Mouse (Mus musculus): ENCODE measurements around the gene Gdf9. TPM values are rescaled to one million over a fixed set of nuclear protein-coding genes. Genes with fewer than 3 reads are reported as not detected.
"Not testable (repeated sequence)": the region's sequence is repeated elsewhere in the genome, so short reads cannot be mapped to it uniquely, and the experiment has no call there.

The Gdf9 gene
- 2.7 and 4.3 TPM in 2 replicates for polyA plus RNA-seq (2012; rRNA removed)

DNA sequence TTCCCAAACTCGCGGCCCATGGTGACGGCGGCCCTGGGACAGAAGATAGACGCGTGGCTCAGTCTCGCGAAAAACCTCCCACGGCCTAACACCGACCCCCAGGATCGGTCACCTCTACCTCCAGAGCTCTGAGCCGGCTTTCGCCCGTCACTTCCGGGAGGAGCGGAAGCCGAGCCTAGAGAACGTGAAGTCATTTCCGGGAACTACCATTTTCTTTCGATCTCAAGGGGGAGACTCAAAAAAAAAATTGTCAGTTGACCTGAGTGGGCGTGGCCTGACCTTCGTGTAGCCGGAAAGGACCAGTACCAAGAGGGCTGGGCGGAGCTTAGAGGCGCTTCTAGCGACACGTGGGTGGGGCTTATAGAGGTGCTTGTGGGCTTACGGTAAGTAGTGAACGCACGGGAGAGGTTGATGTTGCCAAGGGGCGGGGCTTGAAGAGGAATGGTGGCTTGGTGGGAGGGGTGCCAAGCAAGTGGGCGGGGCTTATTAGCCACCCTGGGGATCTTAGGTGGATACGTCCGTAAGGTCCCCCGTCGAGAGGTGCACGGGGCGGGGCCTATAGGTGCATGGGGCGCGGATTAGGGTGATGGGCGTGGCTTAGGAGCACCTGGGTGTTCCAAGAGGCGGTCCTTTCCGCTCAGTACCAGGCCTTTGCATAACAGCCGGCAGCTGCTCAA, at the start of gene Gdf9, which contains the start of gene Uqcrq:
Gene Gdf9, plus strand, starts transcription at position 354 of the 677 bp plus-strand sequence.
Gene Uqcrq, minus strand, starts transcription at position 162 of the 677 bp plus-strand sequence.
- TF ChIP-seq POLR2A (IDR thresholded peaks at IDR 0.05; ENCODE audit: borderline replicate concordance, extremely low read depth, insufficient read depth, insufficient read length, poor library complexity, severe bottlenecking) (peak; percentile 74; the same call in 1 of the 2 replicates), CTCF (IDR thresholded peaks at IDR 0.05; ENCODE audit: borderline replicate concordance, extremely low read depth, insufficient read depth, insufficient read length) (no peak)
- peak; percentile 100 for DNase-seq (ENCODE audit: low read depth)

DNA sequence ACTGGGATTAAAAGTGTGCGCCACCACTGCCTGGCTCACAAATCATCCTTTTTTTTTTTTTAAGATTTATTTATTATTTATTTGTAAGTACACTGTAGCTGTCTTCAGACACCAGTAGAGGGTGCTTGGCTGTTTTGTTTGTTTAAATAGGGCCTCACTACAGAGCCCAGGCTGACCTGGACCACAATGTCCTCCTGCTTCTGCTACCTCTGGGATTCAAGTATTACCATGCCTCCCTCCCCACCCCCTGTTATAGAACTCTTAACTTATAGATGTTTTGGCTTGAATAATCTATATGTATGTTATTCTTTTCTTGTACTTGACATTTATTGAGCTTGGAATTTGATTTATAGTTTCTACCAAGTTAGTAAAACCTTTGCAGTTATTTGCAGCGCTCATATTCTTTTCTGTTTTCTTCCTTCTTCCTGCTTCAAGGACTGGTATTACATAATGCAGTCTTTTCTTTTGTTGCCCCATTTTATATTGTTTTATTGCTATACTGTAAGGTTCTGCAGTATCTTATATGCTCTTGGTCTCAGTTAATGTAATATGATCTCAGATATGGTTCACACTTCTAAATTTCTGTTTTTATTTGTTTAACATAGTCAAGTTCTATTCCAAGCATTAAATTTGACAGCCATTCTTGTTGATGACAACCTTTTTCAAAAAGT, 46.9 kb upstream of the Gdf9 start:
- TF ChIP-seq POLR2A (IDR thresholded peaks at IDR 0.05; ENCODE audit: borderline replicate concordance, extremely low read depth, insufficient read depth, insufficient read length, poor library complexity, severe bottlenecking) (no peak), CTCF (IDR thresholded peaks at IDR 0.05; ENCODE audit: borderline replicate concordance, extremely low read depth, insufficient read depth, insufficient read length) (no peak)

DNA sequence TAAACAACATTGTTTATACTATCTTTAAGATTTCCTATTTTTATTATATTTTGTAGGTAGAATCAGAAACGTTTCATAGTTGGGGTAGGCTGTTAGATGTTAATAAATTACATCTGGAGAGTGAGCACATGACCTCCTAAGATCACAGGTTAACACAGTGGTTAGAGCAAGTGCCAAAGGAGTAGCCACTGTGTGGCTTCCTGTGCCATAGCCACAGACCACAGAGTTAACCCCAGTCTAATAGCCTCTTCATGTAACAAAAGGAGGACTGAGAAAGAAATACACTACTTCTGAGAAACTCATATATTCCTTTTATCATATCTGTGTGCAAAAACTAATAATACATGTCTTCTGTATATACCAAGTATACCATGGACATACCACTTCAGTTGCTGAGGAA, 37.0 kb upstream of the Gdf9 start:
- no peak for DNase-seq (ENCODE audit: low read depth)
- TF ChIP-seq CTCF (IDR thresholded peaks at IDR 0.05; ENCODE audit: borderline replicate concordance, extremely low read depth, insufficient read depth, insufficient read length) (no peak), POLR2A (IDR thresholded peaks at IDR 0.05; ENCODE audit: borderline replicate concordance, extremely low read depth, insufficient read depth, insufficient read length, poor library complexity, severe bottlenecking) (no peak)

More for the DNA sequence above, 46.9 kb upstream of the Gdf9 start:
- DNase-seq (ENCODE audit: low read depth) = no peak

DNA sequence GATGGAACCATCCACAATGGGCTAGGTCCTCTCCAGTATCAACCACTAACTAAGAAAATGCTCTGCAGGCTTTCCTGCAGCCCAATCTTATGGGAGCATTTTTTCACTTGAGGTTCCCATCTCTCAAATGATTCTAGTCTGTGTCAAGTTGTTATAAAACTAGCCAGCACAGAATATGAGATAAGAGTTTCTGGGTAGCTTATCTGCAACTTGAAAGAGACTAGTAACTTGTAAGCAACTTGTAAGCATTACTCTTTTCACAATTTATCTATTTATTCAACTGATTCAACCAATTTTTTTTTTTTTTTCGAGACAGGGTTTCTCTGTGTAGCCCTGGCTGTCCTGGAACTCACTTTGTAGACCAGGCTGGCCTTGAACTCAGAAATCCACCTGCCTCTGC, 27.2 kb upstream of the Gdf9 start:
- no peak for TF ChIP-seq CTCF (IDR thresholded peaks at IDR 0.05; ENCODE audit: borderline replicate concordance, extremely low read depth, insufficient read depth, insufficient read length)
- TF ChIP-seq POLR2A (IDR thresholded peaks at IDR 0.05; ENCODE audit: borderline replicate concordance, extremely low read depth, insufficient read depth, insufficient read length, poor library complexity, severe bottlenecking) = no peak
- DNase-seq (ENCODE audit: low read depth) = no peak

DNA sequence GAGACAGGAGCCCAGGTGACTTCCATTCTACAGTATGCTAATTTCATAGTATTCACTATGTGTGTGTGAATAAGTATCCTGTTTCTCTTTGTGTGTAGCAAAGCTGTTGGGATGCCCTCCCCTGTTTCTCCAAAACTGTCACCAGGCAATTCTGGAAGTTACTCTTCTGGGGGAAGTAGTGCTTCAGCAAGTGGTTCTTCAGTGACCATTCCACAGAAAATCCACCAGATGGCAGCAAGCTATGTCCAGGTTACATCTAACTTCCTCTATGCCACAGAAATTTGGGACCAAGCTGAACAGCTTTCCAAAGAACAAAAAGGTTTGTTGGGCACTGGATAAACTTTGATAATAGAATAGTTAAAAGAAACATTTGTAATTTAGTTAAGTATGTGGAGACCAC, 19.1 kb upstream of the Gdf9 start:
- peak; percentile 54 for DNase-seq (ENCODE audit: low read depth)
- TF ChIP-seq POLR2A (IDR thresholded peaks at IDR 0.05; ENCODE audit: borderline replicate concordance, extremely low read depth, insufficient read depth, insufficient read length, poor library complexity, severe bottlenecking) = no peak
- TF ChIP-seq CTCF (IDR thresholded peaks at IDR 0.05; ENCODE audit: borderline replicate concordance, extremely low read depth, insufficient read depth, insufficient read length) = peak; percentile 60; the same call in 1 of the 2 replicates

DNA sequence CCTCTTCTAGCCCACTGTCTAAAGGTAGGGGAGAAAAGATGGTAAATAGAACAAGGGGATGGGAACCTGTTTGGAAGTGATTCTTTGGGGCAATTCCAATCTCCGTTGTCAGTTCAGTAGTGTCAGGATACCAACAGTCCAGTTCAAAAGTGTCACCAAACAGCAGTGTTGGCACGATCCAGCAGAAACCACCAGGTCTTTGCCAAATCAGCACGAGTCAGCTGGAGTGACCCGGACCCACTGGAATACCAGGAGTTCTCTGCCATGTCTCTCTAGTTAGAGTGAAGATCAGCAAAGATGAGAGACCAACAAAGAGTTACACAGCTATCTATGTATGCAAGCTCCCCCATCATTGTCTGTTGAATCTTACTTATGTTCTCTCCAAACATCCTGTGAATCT, 17.0 kb upstream of the Gdf9 start:
- DNase-seq (ENCODE audit: low read depth) = no peak
- no peak for TF ChIP-seq POLR2A (IDR thresholded peaks at IDR 0.05; ENCODE audit: borderline replicate concordance, extremely low read depth, insufficient read depth, insufficient read length, poor library complexity, severe bottlenecking)
- no peak for TF ChIP-seq CTCF (IDR thresholded peaks at IDR 0.05; ENCODE audit: borderline replicate concordance, extremely low read depth, insufficient read depth, insufficient read length)

DNA sequence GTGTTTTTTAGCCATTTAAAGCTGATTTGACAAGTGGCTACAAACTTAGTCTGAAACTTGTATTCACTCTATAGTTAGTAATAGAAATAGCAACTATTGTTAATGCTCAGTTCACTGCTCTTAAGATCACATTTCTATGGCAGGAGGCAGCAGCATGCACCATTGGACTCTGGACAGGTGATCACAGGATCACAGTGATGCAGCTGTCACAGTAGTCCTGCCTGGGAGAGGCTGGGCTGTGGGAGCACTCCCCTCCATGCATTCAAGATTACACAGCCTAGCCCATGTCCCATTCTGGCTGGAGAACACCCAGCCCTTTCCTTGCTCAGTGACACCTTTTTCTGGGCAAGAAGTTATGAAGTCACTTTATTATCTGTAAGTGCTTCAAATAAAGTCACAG, 12.8 kb upstream of the Gdf9 start:
- TF ChIP-seq POLR2A (IDR thresholded peaks at IDR 0.05; ENCODE audit: borderline replicate concordance, extremely low read depth, insufficient read depth, insufficient read length, poor library complexity, severe bottlenecking) (no peak), CTCF (IDR thresholded peaks at IDR 0.05; ENCODE audit: borderline replicate concordance, extremely low read depth, insufficient read depth, insufficient read length) (no peak)

DNA sequence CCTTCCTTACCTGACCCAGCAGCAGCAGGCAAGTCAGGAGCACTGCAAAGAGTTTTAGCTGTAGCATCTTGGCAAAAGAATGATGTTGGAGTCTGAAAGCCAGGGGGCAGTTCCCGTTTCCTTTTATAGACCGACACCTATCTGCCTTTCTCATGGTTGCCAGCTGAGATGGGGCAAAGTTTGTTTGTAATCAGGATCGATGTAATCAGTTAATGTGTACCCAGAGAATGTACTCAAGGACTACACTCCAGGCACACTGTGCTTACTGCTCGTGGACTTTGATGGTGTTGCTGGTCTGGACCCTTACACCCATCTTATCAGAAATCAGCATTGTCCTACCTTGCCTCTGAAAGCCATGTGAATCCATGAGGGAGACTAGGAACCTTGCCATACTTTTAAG, 7.8 kb upstream of the Gdf9 start, which contains the start of gene Leap2:
Gene Leap2, minus strand, starts transcription at position 135 of the 400 bp plus-strand sequence.
- DNase-seq (ENCODE audit: low read depth) = no peak
- TF ChIP-seq CTCF (IDR thresholded peaks at IDR 0.05; ENCODE audit: borderline replicate concordance, extremely low read depth, insufficient read depth, insufficient read length) (no peak), POLR2A (IDR thresholded peaks at IDR 0.05; ENCODE audit: borderline replicate concordance, extremely low read depth, insufficient read depth, insufficient read length, poor library complexity, severe bottlenecking) (no peak)

More for the DNA sequence above, 12.8 kb upstream of the Gdf9 start:
- no peak for DNase-seq (ENCODE audit: low read depth)

DNA sequence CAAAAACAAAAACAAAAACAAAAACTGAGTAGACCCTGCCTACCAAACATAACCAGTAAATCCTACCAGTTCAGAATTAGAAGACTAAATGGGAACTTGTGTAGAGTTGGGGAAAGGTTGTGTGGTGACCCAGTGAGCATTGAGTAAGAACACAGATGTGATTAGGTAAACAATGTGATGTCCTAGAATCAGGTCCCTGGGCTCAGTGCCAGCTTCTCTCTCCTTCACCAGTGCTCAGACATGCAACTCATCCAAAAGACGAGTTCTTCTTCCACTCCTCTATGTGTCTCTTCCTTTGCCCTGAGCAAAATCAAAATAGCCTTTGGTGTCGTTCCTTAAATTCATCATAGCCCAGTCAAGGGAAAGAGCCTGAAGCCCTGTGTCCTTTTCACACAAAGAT, 6.0 kb upstream of the Gdf9 start:
- DNase-seq (ENCODE audit: low read depth) = no peak
- TF ChIP-seq CTCF (IDR thresholded peaks at IDR 0.05; ENCODE audit: borderline replicate concordance, extremely low read depth, insufficient read depth, insufficient read length) (no peak), POLR2A (IDR thresholded peaks at IDR 0.05; ENCODE audit: borderline replicate concordance, extremely low read depth, insufficient read depth, insufficient read length, poor library complexity, severe bottlenecking) (no peak)

DNA sequence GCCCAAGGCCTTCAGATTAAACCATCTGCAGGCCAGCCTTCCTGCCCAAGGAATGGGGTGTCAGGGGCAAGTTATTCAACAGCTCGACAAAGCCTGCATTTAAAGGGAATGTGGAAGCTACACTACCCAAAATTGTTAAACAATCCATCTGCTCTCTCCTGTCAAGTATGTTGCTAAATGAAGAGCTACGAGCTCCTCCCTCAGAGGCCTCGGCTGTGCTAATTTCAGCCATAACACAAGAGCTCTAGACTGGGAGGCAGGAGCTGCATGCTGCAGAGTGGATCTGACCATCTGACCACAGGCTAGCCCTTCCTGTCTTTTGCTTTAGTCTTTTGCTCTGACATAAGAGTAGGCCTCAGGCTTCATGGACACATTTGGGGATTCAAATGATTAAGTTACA, 5.6 kb upstream of the Gdf9 start:
- no peak for TF ChIP-seq POLR2A (IDR thresholded peaks at IDR 0.05; ENCODE audit: borderline replicate concordance, extremely low read depth, insufficient read depth, insufficient read length, poor library complexity, severe bottlenecking)
- TF ChIP-seq CTCF (IDR thresholded peaks at IDR 0.05; ENCODE audit: borderline replicate concordance, extremely low read depth, insufficient read depth, insufficient read length) = no peak
- no peak for DNase-seq (ENCODE audit: low read depth)

DNA sequence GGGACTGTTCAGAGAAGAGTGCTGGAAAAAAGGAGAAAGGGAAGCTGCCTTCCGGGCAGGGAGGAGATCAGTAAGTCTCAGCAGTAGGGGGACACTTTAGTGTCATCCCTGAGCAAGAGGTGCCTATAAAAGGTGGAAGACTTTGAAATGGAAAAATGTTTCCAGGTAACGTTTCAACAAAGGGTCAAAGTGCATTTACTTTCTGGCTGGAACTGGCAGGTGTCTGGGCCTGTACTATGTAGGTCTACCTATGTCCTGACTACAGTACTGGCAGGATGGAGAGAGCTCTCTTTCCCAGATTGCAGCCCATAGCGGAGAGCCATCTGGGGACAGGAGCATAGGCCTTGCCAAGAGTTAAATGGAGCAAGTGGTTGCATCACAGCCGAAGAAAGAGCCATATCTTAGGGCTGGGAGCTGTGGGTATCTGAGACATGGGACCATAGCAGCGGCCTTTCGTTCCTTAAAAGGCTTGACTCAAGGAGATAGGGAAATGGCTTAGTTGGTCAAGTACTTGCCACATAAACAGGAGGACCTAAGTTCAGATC, 5.0 kb upstream of the Gdf9 start:
- DNase-seq (ENCODE audit: low read depth) = no peak
- no peak for TF ChIP-seq CTCF (IDR thresholded peaks at IDR 0.05; ENCODE audit: borderline replicate concordance, extremely low read depth, insufficient read depth, insufficient read length)
- TF ChIP-seq POLR2A (IDR thresholded peaks at IDR 0.05; ENCODE audit: borderline replicate concordance, extremely low read depth, insufficient read depth, insufficient read length, poor library complexity, severe bottlenecking) = no peak

DNA sequence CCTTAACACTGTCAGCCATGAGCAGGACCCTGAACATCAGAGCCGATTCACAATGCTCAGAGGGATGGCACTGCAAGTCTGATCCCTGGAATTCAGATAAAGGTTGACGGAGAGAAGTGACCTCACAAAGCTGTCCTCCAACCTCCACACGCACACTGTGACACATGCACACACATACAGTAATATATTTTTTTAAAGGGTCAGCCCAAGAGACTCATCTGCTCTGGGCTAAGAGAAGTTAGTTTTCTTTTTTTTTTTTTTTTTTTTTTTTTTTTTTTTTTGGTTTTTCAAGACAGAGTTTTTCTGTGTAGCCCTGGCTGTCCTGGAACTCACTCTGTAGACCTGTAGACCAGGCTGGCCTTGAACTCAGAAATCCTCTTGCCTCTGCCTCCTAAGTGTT, 3.9 kb upstream of the Gdf9 start:
- DNase-seq (ENCODE audit: low read depth) = not testable (repeated sequence)

Measured in brain, embryonic 14.5 days (tissue).